Mouse (Mus musculus) heart, embryonic 11.5 days (tissue): ENCODE measurements around the gene Zfp92. TPM values are rescaled to one million over a fixed set of nuclear protein-coding genes. Genes with fewer than 3 reads are reported as not detected.

ENCODE experiments used
- ATAC-seq: fragments of 200-750 bp; cut with Nextera tagmentation; replicated peaks from 2 replicates; pipeline ENCODE4 v1.8.0; 2017; ENCODE audit warnings: moderate library complexity; ENCODE audit not compliant: insufficient number of reproducible peaks, low FRiP score, low TSS enrichment
- H3K27ac ChIP-seq: fragments of 300-500 bp; sonication (generic); 2 replicates; pipeline ENCODE4 v1.5.1; 2014; ENCODE audit warnings: mild to moderate bottlenecking, low read depth, low read length
- H3K27me3 ChIP-seq: fragments of 300-500 bp; sonication (generic); 2 replicates; pipeline ENCODE4 v1.6.1; 2014; ENCODE audit warnings: mild to moderate bottlenecking, low read length, mixed read lengths; ENCODE audit not compliant: control insufficient read depth, insufficient read depth
- H3K36me3 ChIP-seq: fragments of 300-500 bp; sonication (generic); 2 replicates; pipeline ENCODE4 v1.6.1; 2014; ENCODE audit warnings: mild to moderate bottlenecking, low read length, moderate library complexity, mixed read lengths; ENCODE audit not compliant: control insufficient read depth, insufficient read depth
- H3K4me1 ChIP-seq: fragments of 300-500 bp; sonication (generic); 2 replicates; pipeline ENCODE4 v1.6.1; 2014; ENCODE audit warnings: low read length; ENCODE audit not compliant: control insufficient read depth, insufficient read depth
- H3K4me2 ChIP-seq: fragments of 300-500 bp; sonication (generic); 2 replicates; pipeline ENCODE4 v1.6.1; 2014; ENCODE audit warnings: mild to moderate bottlenecking, moderate library complexity
- H3K4me3 ChIP-seq: fragments of 300-500 bp; sonication (generic); 2 replicates; pipeline ENCODE4 v1.5.1; 2014; ENCODE audit warnings: low read depth, low read length
- H3K9ac ChIP-seq: fragments of 300-500 bp; sonication (generic); 2 replicates; pipeline ENCODE4 v1.6.1; 2014; ENCODE audit warnings: mild to moderate bottlenecking, low read depth, low read length, moderate library complexity
- H3K9me3 ChIP-seq: fragments of 300-500 bp; sonication (generic); replicated peaks from 2 replicates; pipeline ENCODE4 v1.6.1; 2016; ENCODE audit warnings: low read length; ENCODE audit not compliant: control insufficient read depth
- WGBS: fragments of 180-500 bp; shearing (Covaris S2); extraction: QIAGEN DNeasy Blood & Tissue Kit; methylation state at CpG from one replicate; pipeline ENCODE4 v1.1.7; 2014; ENCODE audit not compliant: insufficient replicate concordance; 5-methylcytosine and 5-hydroxymethylcytosine counted together
- polyA plus RNA-seq: library from polyadenylated mRNA; unstranded; fragments of >200 nt; fragmentation: Nextera tagmentation; extraction: Ambion mirVana; gene quantifications from 2 replicates; pipeline ENCODE4 v1.2.1, GENCODE M21; 2014

The Zfp92 gene
- polyA plus RNA-seq, 1 experiment from 2014 or later = 0.04 TPM

DNA sequence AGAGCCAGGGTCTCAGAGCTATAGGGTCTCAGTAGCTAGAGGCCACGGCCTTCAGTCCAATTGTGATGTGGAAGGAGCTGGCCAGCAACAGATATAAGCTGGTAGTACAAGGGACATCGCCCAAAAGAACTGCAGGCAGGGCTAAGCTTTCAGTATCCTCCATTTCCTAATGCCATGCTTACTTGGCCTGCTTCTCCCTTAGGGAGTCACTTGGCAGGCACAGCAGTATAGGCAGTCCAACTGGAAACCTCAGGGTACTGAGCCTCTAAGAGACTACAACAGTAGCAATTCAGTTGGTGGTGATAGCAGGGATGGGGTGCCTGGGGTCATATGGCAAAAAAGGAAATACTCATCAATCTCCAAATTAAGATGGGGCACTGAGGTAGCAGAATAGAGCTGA, 66.6 kb downstream of the Zfp92 start:
- Histone ChIP-seq H3K36me3 (no peaks in the 10 kb centered on the region), H3K4me2 (no peak overlapping the region), H3K9me3 (no peaks in the 10 kb centered on the region), H3K9ac (no peak overlapping the region), H3K27ac (no peak overlapping the region), H3K4me3 (no peak overlapping the region), H3K27me3 (peaks cover 13% of the 10 kb centered on the region), H3K4me1 (peaks cover 2% of the 10 kb centered on the region; the same call in 1 of the 2 replicates)
- 60% methylated on average over 2 of the region's 2 CpGs for WGBS
- ATAC-seq = no peak

Other genes starting within 250 kb of the Zfp92 start
- gene Spin2d, start 234.1 kb upstream of the Zfp92 start, polyA plus RNA-seq = not detected in 2 replicates
- gene Xlr3b, start 218.9 kb upstream of the Zfp92 start, polyA plus RNA-seq = 7.2 and 7.4 TPM in 2 replicates
- 0.44 and 0.76 TPM in 2 replicates for gene Xlr4b, start 196.8 kb upstream of the Zfp92 start, polyA plus RNA-seq
- gene F8a, start 182.8 kb upstream of the Zfp92 start, polyA plus RNA-seq = 8.4 and 9.2 TPM in 2 replicates
- gene Xlr4c, start 168.0 kb upstream of the Zfp92 start, polyA plus RNA-seq = 0.20 and 0.62 TPM in 2 replicates
- not detected in 2 replicates for gene Xlr3c, start 145.7 kb upstream of the Zfp92 start, polyA plus RNA-seq
- not detected in 2 replicates for gene Xlr5a, start 118.1 kb upstream of the Zfp92 start, polyA plus RNA-seq
- not detected in 2 replicates for gene Xlr5c, start 118.1 kb upstream of the Zfp92 start, polyA plus RNA-seq
- not detected in 2 replicates for gene Gm45015, start 74.3 kb upstream of the Zfp92 start, polyA plus RNA-seq
- 12.3 and 14.4 TPM in 2 replicates for gene Zfp275, start 68.5 kb upstream of the Zfp92 start, polyA plus RNA-seq
- gene Gm18336, start 12.4 kb upstream of the Zfp92 start, polyA plus RNA-seq = not detected in 2 replicates
- gene Trex2, start 24.2 kb downstream of the Zfp92 start, polyA plus RNA-seq = not detected in 2 replicates
- 72.7 and 82.8 TPM in 2 replicates for gene Haus7, start 47.9 kb downstream of the Zfp92 start, polyA plus RNA-seq
- 59.2 and 68.0 TPM in 2 replicates for gene Bgn, start 72.5 kb downstream of the Zfp92 start, polyA plus RNA-seq
- gene Atp2b3, start 92.0 kb downstream of the Zfp92 start, polyA plus RNA-seq = 0.10 and 0.25 TPM in 2 replicates
- gene Dusp9, start 228.3 kb downstream of the Zfp92 start, polyA plus RNA-seq = 2.8 and 5.4 TPM in 2 replicates
- gene Pnck, start 249.0 kb downstream of the Zfp92 start, polyA plus RNA-seq = 11.1 and 12.2 TPM in 2 replicates